Mouse (Mus musculus): ENCODE data around the gene Olfr693.
"Not testable (repeated sequence)": the region's sequence is repeated elsewhere in the genome, so short reads cannot be mapped to it uniquely, and the experiment has no call there.

Olfr693 gene

GRCm38 (mm10) chr7:106680484-106680883 lies at the start of gene Olfr693:
Olfr693 (minus strand) TSS chr7:106680584.
- no peak for DNase-seq (ENCODE audit: low spot score in 2 of 2)

GRCm38 (mm10) chr7:106725654-106726053 lies 45.3 kb upstream of the Olfr693 start:
- DNase-seq (ENCODE audit: low spot score in 2 of 2), result not testable (repeated sequence)

DNA sequence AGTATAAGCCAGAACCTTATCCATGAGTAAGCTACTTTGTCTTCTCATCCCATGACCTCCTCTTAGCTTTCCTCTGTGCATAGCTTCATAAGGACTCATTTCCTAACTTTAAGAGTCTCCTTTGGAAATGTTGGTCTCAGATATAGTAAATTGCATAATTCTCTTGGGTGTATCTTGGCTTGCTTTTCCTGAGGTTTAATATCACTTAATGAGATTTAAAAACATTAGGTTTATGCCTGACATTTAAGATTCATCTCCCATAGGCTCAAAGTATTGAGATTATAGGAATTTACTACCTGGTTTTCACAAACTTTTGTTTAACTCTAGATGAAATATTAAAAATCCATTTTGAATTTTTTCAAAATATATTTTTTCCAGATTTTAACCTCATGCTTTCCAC lies 35.9 kb upstream of the Olfr693 start, which contains the start of gene Olfr695:
TSS of gene Olfr695 (minus strand) at position 101 of the 400 bp plus-strand sequence.
- no peak for DNase-seq (ENCODE audit: low spot score in 2 of 2)

- DNase-seq (ENCODE audit: low spot score in 2 of 2), result no peak
Measured at GRCm38 (mm10) chr7:106711463-106711862, 31.1 kb upstream of the Olfr693 start.

DNA sequence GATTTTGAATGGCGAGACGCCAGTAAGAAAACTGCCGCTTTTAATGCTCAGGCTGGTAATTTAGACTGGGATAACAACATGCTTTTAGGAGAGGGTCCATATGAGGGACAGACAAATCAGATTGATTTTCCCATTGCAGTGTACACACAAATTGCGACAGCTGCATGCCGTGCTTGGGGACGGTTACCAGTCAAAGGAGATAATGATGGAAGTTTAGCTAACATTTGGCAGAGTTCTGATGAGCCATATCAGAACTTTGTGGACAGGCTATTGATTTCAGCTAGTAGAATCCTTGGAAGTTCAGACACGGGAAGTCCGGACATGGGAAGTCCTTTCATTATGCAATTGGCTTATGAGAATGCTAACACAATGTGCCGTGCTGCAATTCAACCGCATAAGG lies 27.3 kb upstream of the Olfr693 start:
- not testable (repeated sequence) for DNase-seq (ENCODE audit: low spot score in 2 of 2)

- no peak for DNase-seq (ENCODE audit: low spot score in 2 of 2)
Measured at GRCm38 (mm10) chr7:106696891-106697290, 16.5 kb upstream of the Olfr693 start.

DNA sequence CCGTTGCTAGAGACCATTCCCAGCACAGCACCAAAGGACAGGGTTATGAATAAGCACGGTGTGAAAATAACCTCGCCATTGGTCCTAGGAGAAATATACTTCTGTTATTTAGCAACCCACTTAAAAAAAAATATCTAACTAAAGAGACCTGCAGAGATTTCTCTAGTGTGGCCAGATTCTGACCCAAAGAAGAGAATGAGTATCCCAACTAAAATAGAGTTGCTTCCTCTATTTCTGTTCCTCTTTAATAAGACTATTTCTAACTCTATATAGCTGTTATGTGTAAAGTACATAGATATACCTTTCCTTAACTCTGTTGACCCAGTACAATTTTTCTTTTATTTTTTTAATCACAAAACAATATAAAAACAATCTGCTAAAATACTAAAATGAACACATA lies 12.6 kb upstream of the Olfr693 start:
- no peak for DNase-seq (ENCODE audit: low spot score in 2 of 2)

DNA sequence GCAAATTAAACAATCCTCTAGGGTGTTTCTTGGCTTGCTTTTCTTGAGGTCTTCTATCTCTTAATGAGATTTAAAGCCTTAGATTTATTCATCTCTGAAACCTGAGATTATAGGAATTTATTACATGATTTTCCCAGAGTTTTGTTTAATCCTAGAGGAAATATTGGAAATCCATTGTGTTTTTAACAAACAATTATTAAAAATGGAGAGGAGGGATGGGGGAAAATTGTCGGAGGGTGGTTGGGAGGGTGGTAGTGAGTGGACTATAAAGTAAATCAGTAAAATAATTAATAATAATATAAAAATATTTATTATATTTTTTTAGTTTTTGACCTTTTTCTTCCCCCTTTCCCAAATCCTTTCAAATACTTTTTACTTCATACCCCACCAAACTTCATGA lies 11.3 kb upstream of the Olfr693 start, which contains the start of gene Olfr694:
TSS of gene Olfr694 (minus strand) at position 101 of the 400 bp plus-strand sequence.
- no peak for DNase-seq (ENCODE audit: low spot score in 2 of 2)

GRCm38 (mm10) chr7:106685382-106685781 lies 5.0 kb upstream of the Olfr693 start:
- no peak for DNase-seq (ENCODE audit: low spot score in 2 of 2)

- no peak for DNase-seq (ENCODE audit: low spot score in 2 of 2)
Measured at GRCm38 (mm10) chr7:106652344-106652652, 28.1 kb downstream of the Olfr693 start.

- DNase-seq (ENCODE audit: low spot score in 2 of 2), result no peak
Measured at GRCm38 (mm10) chr7:106651555-106652343, 28.6 kb downstream of the Olfr693 start.

- DNase-seq (ENCODE audit: low spot score in 2 of 2), result no peak
Measured at GRCm38 (mm10) chr7:106649774-106650173, 30.6 kb downstream of the Olfr693 start.

- DNase-seq (ENCODE audit: low spot score in 2 of 2), result no peak
Measured at GRCm38 (mm10) chr7:106645261-106645660, 35.1 kb downstream of the Olfr693 start.

DNA sequence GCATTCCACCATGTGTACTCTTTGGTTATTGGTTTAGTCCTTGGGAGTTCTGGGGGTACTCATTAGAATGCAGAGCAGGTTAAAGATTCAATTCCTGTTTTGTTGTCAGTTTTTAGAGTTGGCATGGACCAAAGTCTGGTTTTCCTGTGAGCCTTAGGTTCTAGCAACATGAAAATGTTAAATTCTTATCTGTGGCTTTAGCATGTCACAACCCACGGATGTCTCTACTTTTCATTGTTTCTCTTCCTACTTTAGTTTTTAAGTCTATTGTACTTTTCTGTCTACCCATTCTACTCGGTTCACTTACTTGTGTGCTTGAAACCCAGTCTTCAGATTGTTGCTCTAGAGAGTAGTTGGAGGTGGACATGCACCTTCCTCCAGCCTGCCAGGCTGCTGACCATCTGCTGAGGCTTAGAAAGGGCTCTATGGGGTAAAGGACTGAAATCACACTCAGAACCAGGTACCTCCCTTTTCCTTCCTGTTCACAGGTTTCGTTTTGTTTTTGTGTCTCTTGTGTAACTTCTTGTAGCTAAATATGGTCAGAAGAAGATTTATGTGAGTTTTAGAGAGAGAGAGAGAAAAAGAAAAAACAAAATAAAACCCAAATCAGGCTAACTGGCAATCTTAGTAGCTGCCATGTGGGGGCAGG lies 36.0 kb downstream of the Olfr693 start:
- DNase-seq (ENCODE audit: low spot score in 2 of 2), result no peak

- DNase-seq (ENCODE audit: low spot score in 2 of 2), result no peak
Measured at GRCm38 (mm10) chr7:106640839-106641238, 39.5 kb downstream of the Olfr693 start.

GRCm38 (mm10) chr7:106635560-106635959 lies 44.8 kb downstream of the Olfr693 start:
- no peak for DNase-seq (ENCODE audit: low spot score in 2 of 2)
